Mouse (Mus musculus): ENCODE results near the gene S1pr1. TPM values are rescaled to one million over a fixed set of nuclear protein-coding genes. Genes with fewer than 3 reads are reported as not detected.

Gene S1pr1
- polyA plus RNA-seq, 1 experiment = 2.3 TPM

DNA sequence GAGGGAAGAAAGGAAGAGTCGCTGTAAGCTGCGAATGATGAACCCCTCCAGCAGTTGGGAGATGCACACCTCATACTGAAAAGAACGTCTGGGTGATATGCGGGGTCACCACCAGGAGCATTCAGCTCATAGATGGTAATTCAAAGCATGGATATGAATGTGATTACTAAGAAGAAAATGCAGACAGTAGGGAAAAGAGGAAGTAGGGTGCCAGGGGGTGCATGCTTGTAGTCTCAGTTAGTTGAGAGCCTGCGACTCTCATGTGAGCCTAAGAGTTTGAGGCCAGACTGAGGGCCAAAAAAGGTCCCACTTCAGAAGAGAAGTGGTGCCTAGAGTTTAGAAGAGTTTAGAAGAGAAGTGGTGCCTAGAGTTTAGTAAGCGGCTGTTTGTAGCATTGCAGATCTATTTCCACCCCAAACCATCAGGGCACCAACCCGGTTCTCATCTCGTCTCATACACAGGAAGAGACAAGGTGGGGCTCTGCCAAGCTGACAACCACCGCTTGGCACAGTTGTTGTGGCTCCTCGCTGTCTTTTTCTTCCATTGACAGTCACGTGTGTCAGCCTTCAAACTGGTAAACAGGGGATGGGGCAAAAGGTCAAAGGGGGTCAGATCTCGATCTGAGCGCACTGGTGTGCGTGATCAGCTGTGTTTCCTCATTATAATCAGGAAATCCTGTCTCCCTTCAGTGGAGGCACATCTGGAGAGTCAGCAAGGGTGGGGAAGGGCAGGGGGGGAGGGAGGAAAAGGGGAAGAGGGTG lies 32.4 kb downstream of the S1pr1 start:
- Histone ChIP-seq H3K9me3 (no peaks in the 10 kb centered on the region), H3K36me3 (replicated peaks; ENCODE audit: low read length) (peaks cover 9% of the 10 kb centered on the region), H3K27me3 (replicated peaks) (no peaks in the 10 kb centered on the region), H3K4me3 (replicated peaks) (peak overlapping the region; percentile 81), H3K4me1 (peaks cover 77% of the 10 kb centered on the region)
- TF ChIP-seq GATA1 (IDR thresholded peaks at IDR 0.05; ENCODE audit: borderline replicate concordance, low read length) (no peak), FLI1 (IDR thresholded peaks at IDR 0.05; ENCODE audit: low read length) (no peak)

GRCm38 (mm10) chr3:115681184-115681583 lies 33.7 kb downstream of the S1pr1 start:
- Histone ChIP-seq H3K36me3 (replicated peaks; ENCODE audit: low read length) (peaks cover 9% of the 10 kb centered on the region), H3K4me1 (peaks cover 65% of the 10 kb centered on the region), H3K27me3 (replicated peaks) (no peaks in the 10 kb centered on the region), H3K9me3 (no peaks in the 10 kb centered on the region), H3K4me3 (replicated peaks) (no peak overlapping the region)
- TF ChIP-seq GATA1 (IDR thresholded peaks at IDR 0.05; ENCODE audit: borderline replicate concordance, low read length) (no peak), FLI1 (IDR thresholded peaks at IDR 0.05; ENCODE audit: low read length) (no peak)

GRCm38 (mm10) chr3:115679022-115679421 lies 35.9 kb downstream of the S1pr1 start:
- Histone ChIP-seq H3K4me1 (peaks cover 68% of the 10 kb centered on the region), H3K9me3 (no peaks in the 10 kb centered on the region), H3K4me3 (replicated peaks) (no peak overlapping the region), H3K36me3 (replicated peaks; ENCODE audit: low read length) (no peaks in the 10 kb centered on the region), H3K27me3 (replicated peaks) (no peaks in the 10 kb centered on the region)
- no peak for TF ChIP-seq FLI1 (IDR thresholded peaks at IDR 0.05; ENCODE audit: low read length)
- TF ChIP-seq GATA1 (IDR thresholded peaks at IDR 0.05; ENCODE audit: borderline replicate concordance, low read length) = no peak

- TF ChIP-seq FLI1 (IDR thresholded peaks at IDR 0.05; ENCODE audit: low read length) (no peak), GATA1 (IDR thresholded peaks at IDR 0.05; ENCODE audit: borderline replicate concordance, low read length) (no peak)
- Histone ChIP-seq H3K4me1 (peaks cover 59% of the 10 kb centered on the region), H3K4me3 (replicated peaks) (no peak overlapping the region), H3K27me3 (replicated peaks) (no peaks in the 10 kb centered on the region), H3K36me3 (replicated peaks; ENCODE audit: low read length) (no peaks in the 10 kb centered on the region), H3K9me3 (no peaks in the 10 kb centered on the region)
These were observed 39.0 kb downstream of the S1pr1 start for GRCm38 (mm10) chr3:115675546-115676535.

DNA sequence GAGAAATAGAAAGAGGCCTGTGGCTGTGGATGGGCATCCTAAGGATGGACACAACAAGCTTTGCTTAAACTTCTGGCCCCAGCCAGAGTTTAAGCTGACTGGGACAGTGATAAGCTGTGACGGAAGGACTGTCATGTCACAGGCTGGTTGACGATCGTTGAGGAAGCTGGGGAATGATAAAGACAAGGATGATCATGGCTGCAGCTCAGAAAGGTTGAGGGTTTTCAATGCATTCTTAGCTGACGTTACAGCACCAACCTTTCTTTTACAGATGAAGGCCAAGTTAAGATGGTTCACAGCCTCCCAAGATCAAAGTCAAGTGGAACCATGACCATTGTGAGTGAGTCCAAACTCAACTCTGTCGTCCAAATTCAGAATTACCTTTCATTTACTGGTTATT lies 40.2 kb downstream of the S1pr1 start:
- TF ChIP-seq FLI1 (IDR thresholded peaks at IDR 0.05; ENCODE audit: low read length) (no peak), GATA1 (IDR thresholded peaks at IDR 0.05; ENCODE audit: borderline replicate concordance, low read length) (no peak)
- Histone ChIP-seq H3K36me3 (replicated peaks; ENCODE audit: low read length) (no peaks in the 10 kb centered on the region), H3K4me1 (peaks cover 52% of the 10 kb centered on the region), H3K9me3 (no peaks in the 10 kb centered on the region), H3K27me3 (replicated peaks) (no peaks in the 10 kb centered on the region), H3K4me3 (replicated peaks) (no peak overlapping the region)

GRCm38 (mm10) chr3:115673663-115674157 lies 41.2 kb downstream of the S1pr1 start:
- H3K4me1 ChIP-seq = peaks cover 50% of the 10 kb centered on the region
- no peaks in the 10 kb centered on the region for H3K27me3 ChIP-seq (replicated peaks)
- H3K4me3 ChIP-seq (replicated peaks) = no peak overlapping the region

GRCm38 (mm10) chr3:115672965-115673662 lies 41.8 kb downstream of the S1pr1 start:
- Histone ChIP-seq H3K27me3 (replicated peaks) (no peaks in the 10 kb centered on the region), H3K4me3 (replicated peaks) (no peak overlapping the region), H3K4me1 (peaks cover 52% of the 10 kb centered on the region), H3K36me3 (replicated peaks; ENCODE audit: low read length) (peaks cover 2% of the 10 kb centered on the region), H3K9me3 (no peaks in the 10 kb centered on the region)
- TF ChIP-seq FLI1 (IDR thresholded peaks at IDR 0.05; ENCODE audit: low read length) (no peak), GATA1 (IDR thresholded peaks at IDR 0.05; ENCODE audit: borderline replicate concordance, low read length) (no peak)

More at GRCm38 (mm10) chr3:115673663-115674157, 41.2 kb downstream of the S1pr1 start:
- peaks cover 1% of the 10 kb centered on the region for H3K36me3 ChIP-seq (replicated peaks; ENCODE audit: low read length)
- TF ChIP-seq FLI1 (IDR thresholded peaks at IDR 0.05; ENCODE audit: low read length) (no peak), GATA1 (IDR thresholded peaks at IDR 0.05; ENCODE audit: borderline replicate concordance, low read length) (no peak)
- no peaks in the 10 kb centered on the region for H3K9me3 ChIP-seq

DNA sequence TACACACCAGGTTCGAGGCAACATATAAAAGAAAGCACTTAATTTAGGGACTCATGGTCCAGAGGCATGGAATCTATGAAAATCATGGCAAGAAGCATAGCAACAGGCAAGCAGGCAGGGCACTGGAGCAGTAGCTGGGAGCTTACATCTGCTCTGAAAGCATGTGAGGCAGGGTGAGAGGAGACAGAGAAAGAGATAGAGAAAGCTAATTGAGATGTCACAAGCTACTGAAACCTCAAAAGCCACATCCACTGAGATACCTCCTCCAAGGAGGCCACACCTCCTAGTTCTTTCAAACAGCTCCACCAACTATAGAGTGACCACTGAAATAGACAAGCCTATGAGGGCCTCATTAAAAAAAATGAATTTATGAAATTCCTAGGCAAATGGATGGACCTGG lies 45.6 kb downstream of the S1pr1 start:
- Histone ChIP-seq H3K27me3 (replicated peaks) (no peaks in the 10 kb centered on the region), H3K36me3 (replicated peaks; ENCODE audit: low read length) (peaks cover 2% of the 10 kb centered on the region), H3K4me1 (peaks cover 53% of the 10 kb centered on the region), H3K4me3 (replicated peaks) (no peak overlapping the region), H3K9me3 (no peaks in the 10 kb centered on the region)
- TF ChIP-seq FLI1 (IDR thresholded peaks at IDR 0.05; ENCODE audit: low read length) (no peak), GATA1 (IDR thresholded peaks at IDR 0.05; ENCODE audit: borderline replicate concordance, low read length) (no peak)

DNA sequence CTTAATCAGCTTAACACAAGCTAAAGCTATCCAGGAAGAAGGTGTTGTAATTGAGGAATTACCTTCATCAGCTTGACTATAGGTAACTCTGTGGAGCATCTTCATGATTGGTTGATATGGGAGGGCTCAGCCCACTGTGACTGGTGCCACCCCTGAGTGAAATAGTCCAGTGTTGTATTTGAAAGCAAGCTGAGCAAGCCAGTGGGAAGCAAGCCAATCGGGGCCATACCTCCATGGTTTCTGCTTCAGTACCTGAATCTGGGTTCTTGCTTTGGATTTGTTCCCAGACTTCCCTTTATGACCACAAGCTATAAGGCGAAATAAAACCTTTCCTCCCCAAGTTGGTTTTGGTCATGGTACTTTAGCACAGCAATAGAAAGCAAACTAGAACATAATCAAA lies 47.7 kb downstream of the S1pr1 start:
- Histone ChIP-seq H3K9me3 (no peaks in the 10 kb centered on the region), H3K4me3 (replicated peaks) (no peak overlapping the region), H3K4me1 (peaks cover 38% of the 10 kb centered on the region), H3K36me3 (replicated peaks; ENCODE audit: low read length) (peaks cover 2% of the 10 kb centered on the region), H3K27me3 (replicated peaks) (no peaks in the 10 kb centered on the region)
- TF ChIP-seq FLI1 (IDR thresholded peaks at IDR 0.05; ENCODE audit: low read length) = no peak
- TF ChIP-seq GATA1 (IDR thresholded peaks at IDR 0.05; ENCODE audit: borderline replicate concordance, low read length) = no peak
